Mouse (Mus musculus): ENCODE results near the gene Ppih.

GRCm38 (mm10) chr4:119294415-119295133 is 25.8 kb downstream of the Ppih start, which contains the start of gene Ybx1:
- peak; percentile 65; the same call in 1 of the 2 replicates for TF ChIP-seq TCF12 (IDR thresholded peaks at IDR 0.05; ENCODE audit: low read depth, low read length)
- TF ChIP-seq POLR2A (IDR thresholded peaks at IDR 0.05; ENCODE audit: control insufficient read depth in 1 of 2, insufficient read depth in 1 of 2, low read depth in 1 of 2, low read length in 2 of 2, poor library complexity in 1 of 2): peak; percentile 58 to 80
- no peak for TF ChIP-seq CTCF (IDR thresholded peaks at IDR 0.05 in 2 of 3, conservative IDR thresholded peaks at IDR 0.05 in 1 of 3; ENCODE audit: control insufficient read depth in 1 of 3, insufficient read depth in 1 of 3, low read depth in 2 of 3, low read length in 3 of 3, poor library complexity in 1 of 3, severe bottlenecking in 1 of 3)
- no peak for TF ChIP-seq JUND (IDR thresholded peaks at IDR 0.05; ENCODE audit: low read depth, low read length)
- no peak for TF ChIP-seq E2F4 (IDR thresholded peaks at IDR 0.05; ENCODE audit: borderline replicate concordance, low read depth, low read length)
- TF ChIP-seq NELFE (IDR thresholded peaks at IDR 0.05; ENCODE audit: low read depth, low read length): peak; percentile 80
- TF ChIP-seq TAL1 (IDR thresholded peaks at IDR 0.05; ENCODE audit: low read length): no peak
- no peak for TF ChIP-seq ZNF384 (IDR thresholded peaks at IDR 0.05; ENCODE audit: low read depth, low read length)
- TF ChIP-seq GATA1 (IDR thresholded peaks at IDR 0.05; ENCODE audit: low read depth, low read length): no peak
- no peak for TF ChIP-seq RCOR1 (IDR thresholded peaks at IDR 0.05; ENCODE audit: low read depth, low read length)
- TF ChIP-seq SIN3A (IDR thresholded peaks at IDR 0.05; ENCODE audit: low read length): peak; percentile 88
- TF ChIP-seq KAT2A (conservative IDR thresholded peaks at IDR 0.05; ENCODE audit: low read depth, low read length): peak; percentile 63; the same call in 1 of the 2 replicates
- TF ChIP-seq CHD2 (IDR thresholded peaks at IDR 0.05; ENCODE audit: low read length): peak; percentile 79
- peak; percentile 97 for TF ChIP-seq USF1 (IDR thresholded peaks at IDR 0.05; ENCODE audit: low read depth, low read length)
